Mouse (Mus musculus): Measurements from ENCODE around the gene Klrb1b.
"Not testable (repeated sequence)": the region's sequence is repeated elsewhere in the genome, so short reads cannot be mapped to it uniquely, and the experiment has no call there.

Gene Klrb1b

DNA sequence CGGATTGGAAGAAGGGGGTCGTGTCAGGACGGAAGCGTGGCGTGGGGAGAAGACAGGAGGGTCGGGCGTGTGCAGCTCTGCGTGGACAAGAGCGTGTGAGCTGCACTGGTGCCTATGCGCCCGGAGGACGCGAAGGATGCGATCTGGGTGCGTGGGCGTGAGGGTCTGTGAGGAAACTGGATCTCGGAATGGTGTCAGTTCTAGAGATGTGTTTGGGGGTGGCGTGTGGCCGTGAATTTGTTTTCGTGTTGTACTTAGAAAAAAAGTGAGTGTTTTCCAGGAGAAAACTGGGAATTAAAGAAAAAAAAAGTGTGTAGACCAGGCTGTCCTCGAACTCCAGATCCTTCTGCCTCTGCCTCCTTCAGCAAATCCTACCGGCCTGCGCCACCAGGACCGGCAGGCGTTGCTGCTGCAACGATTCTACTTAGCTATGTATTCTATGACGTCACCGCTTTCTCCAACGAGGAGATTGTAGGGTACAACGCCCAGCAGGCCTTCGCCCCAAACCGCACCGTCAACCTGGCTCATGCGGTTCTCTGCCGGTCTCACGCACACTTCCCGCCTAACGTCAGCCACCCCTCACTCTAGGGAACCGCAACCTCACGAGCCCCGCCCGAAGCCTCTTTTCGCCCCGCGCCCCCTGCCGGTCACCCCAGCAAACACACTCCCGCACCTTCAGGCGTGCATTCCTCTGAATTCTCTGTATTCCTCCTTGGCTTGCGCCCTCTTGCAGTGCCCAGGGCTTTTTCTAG, 26.8 kb downstream of the Klrb1b start:
- DNase-seq (ENCODE audit: low spot score in 2 of 2) = peak; percentile 90 to 94

DNA sequence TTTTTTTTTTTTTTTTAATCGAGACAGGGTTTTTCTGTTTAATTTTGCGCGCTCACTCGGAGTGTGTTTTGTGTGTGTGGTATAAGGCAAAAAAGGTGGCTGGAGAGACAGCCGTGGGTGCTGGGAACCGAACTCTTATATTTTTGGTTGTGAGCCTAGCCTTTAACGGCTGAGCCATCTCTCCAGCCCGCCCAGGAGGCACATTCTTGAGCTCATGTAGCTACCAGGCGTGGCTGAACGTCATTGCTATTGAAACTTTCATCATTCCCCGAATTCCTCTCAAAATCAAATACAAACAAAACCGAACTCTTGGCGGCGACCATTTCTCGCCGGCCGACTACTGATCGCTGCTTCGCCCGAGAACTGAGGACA, 27.4 kb downstream of the Klrb1b start:
- peak; percentile 83 to 89 for DNase-seq (ENCODE audit: low spot score in 2 of 2)

DNA sequence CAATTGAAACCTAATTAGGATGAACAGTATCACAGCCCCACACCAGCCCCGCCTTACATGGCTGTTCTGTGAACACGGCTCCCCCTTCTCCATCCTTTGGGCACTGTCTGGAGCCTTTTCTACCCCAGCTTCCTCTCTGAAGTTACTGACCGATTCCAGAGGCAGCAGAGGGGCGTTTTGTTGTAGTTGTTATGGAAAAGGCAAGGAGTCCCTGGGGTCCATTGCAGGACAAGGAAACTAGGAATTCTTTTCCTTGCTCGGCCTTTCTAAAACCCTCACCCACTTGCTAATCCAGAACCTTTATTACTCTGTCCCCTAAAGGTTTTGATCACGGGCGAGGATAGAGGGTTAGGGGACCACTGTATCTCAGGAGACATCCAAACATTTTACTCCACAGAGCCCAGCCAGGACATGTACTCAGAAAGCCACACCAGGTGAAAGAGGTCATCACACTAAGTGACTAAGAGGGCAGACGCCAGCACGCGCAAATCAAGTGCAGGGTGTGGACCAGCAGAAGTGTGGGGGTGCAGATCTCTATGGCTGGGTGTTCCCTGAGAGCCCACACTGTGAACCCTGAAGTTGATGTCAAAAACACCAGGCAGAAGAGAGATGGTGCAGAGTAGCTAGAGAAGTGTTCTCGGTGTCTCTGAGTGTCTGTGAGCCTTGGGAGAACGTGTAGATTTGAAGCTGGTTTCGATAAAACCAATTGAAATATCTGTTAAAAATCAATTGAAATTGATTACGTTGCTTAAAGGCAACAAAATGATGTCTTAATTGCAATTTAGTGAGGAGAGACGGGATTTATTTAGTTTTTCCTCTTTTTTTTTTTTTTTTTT, 28.0 kb downstream of the Klrb1b start:
- peak; percentile 3 to 18 for DNase-seq (ENCODE audit: low spot score in 2 of 2)

DNA sequence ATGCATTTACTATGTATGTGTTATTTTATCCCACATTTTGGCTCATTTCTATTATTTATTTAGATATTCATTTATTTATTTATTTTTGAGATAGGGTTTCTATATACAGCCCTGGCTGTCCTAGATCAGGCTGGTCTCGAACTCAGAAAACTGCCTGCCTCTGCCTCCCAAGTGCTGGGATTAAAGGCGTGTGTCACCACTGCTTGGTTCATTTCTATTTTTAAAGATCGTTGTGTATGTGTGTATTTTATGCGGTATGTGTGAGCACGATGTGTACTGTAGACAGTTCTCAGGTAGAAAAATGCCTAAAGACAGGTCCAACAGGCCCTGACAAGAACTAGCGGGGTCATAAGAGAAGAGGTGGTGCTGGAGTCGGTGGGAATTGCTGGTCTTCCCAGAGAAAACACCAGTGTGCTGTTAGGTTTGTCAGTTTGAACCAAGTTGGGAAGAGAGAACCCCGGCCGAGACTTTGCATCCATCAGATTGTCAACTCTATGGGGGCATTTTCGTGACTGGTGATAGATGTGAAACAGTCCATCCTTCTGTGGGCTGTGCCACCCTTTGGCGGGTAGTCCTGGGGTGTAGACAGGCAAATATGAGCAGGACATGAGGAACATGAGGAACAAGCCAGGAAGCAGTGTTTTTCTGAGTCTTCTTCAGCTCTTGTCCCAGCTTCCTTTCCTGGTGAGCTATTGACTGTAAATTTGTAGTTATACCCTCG, 28.8 kb downstream of the Klrb1b start:
- DNase-seq (ENCODE audit: low spot score in 2 of 2) = no peak

DNA sequence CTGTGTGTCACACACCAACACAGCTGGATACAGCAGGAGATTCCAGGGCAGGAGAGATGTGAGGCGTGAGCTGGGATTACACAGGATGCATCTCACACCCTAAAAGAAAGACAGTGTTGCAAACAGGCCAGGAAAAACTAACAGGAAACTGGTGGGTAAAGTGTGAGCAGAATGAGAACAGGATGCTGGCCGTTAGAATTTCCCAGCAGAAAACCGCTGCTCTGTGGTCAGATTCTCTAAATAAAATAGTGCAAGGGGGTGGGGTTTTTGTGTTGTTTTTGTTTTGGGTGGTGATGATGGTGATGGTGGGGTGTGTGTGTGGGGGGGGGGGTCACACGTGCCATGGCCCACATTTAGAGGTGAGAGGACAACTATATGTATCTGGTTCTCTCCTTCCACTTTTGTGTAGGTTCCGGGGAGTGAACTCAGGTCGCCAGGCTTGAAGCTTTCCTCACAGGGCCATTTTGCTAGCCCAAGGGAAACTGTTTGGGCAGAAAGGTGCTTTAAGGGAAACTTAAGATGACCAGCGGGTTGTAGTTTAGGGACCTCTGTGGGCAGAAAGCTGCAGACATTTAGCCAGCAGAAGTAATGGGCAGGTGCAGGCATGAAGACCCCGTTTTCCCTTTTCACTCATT, 29.7 kb downstream of the Klrb1b start:
- DNase-seq (ENCODE audit: low spot score in 2 of 2) = no peak

DNA sequence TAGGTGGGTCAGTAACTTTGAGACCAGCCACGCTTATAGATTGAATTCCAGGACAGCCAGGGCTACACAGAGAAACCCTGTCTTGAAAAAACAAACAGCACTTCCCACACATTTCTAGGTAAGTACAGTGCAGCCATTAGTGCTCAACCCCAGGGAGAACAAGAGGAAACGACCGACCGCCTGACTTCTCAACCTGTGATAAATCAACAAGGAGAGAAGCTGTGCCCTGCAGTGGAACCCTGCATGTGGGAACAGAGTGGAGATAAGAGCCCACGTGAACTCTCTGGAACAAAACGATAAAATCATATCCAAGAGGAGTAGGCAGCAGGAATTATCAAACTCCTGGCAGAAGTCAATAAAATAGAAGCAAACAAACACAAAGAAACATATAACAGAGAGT, 32.4 kb downstream of the Klrb1b start:
- no peak for DNase-seq (ENCODE audit: low spot score in 2 of 2)

DNA sequence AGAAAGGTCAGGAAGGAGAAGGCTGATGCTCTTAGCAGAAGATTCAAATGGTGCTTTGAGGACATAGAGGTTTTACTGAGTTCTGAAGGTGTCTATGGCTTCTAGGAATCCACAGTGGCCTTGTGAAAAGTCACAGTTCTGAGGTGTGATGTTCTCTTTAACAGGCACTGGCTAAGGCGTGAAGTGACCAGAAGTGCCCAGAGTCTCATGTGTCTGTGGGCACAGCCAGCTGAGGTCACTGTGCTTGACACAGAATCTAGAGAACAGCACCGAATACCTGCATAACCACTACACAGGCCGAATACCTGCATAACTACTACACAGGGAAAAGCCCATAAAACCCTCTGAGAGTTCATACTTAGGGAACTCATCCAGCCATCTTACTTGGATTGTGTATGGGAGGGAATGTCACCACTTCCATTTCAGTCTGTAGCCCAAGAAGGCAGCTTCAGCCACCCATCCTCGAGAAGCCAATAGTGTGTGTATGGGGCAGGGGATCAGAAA, 35.6 kb downstream of the Klrb1b start:
- DNase-seq (ENCODE audit: low spot score in 2 of 2) = not testable (repeated sequence)

DNA sequence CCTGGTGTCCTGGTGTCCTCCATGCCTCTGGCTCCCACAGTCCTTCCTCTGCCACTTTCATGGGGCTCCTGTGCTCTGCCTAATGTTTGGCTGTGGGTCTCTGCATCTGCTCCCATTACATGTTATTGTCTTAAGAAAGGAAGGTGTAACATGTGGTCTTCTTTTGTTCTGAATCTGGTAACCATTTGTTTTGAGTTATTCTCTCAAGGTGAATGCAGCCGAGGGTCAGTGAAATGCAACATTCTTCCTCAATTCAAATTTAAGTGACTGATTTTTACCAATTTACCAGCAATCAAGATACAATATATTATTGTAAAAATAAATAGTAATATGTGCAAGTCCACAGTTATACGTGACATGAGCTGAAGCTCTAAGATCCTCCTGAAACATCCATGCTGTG, 37.0 kb downstream of the Klrb1b start, which contains the start of gene Klrb1c:
Gene Klrb1c (minus strand): TSS at position 101 of the 400 bp plus-strand sequence.
- DNase-seq (ENCODE audit: low spot score in 2 of 2) = no peak

DNA sequence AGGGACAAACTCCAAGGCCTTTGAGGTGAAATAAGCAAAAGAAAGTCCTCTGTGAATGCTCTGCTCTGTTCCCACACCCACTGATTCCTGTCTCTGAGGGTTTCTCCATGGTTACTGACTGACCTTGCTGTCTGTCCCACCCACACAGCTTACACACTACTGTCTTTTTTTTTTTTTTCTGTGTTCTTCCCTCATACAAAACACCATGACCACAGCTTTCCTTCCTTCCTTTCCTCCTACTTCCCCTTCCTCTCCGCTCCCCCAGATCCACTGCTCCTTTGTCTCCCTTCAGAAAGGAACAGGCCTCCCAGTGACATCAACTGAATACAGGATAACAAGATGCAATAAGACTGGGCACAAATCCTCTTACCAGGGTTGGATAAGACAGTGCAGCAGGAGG, 37.6 kb downstream of the Klrb1b start:
- no peak for DNase-seq (ENCODE audit: low spot score in 2 of 2)

DNA sequence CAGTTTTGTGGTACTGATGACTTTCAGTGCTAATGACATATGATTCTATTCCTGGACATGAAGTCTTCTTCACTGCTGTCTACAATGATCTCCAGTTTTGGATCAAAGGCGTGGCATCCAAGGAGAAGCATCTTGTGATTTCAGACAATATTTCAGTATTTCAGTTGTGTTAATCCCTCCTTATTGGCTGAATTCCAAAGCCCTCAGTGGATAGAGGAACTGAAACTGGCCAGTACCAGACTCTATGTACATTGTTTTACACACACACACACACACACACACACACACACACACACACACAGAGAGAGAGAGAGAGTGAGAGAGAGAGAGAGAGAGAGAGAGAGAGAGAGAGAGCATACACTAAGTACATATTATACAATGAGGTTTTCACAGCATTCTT, 39.7 kb downstream of the Klrb1b start:
- DNase-seq (ENCODE audit: low spot score in 2 of 2) = not testable (repeated sequence)

DNA sequence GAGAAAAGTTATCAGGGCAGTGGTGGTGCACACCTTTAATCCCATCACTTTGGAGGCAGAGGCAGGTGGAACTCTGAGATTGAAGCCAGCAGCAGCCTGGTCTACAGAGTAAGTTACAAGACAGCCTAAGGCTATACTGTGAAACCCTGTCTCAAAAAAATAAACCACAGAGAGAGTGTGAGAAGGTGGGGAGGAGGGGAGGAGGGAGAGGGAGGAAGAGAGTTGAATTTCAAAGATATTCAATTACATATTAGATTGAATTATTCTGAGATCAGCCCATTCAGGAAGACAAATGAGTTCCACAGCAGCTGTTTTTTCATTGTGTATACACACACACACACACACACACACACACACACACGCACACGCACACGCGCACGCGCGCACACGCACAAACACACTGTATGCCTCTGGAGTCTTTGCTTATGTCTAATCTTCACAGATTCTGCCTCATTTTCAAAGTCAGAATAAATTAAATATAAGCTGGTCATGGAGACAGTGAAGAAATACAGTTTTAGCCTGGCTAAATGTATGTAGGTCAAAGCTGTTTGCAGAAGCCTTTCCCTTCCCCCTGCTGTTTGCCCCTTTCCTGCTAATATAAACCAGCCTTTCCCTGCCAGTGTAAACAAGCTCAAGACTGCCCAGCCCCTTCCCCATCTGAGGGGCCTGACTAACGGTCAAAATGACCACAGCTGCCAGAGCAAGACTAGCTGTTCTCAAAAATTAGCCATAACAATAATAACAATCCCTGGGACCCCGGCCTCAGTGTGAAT, 56.5 kb downstream of the Klrb1b start:
- no peak for DNase-seq (ENCODE audit: low spot score in 2 of 2)

DNA sequence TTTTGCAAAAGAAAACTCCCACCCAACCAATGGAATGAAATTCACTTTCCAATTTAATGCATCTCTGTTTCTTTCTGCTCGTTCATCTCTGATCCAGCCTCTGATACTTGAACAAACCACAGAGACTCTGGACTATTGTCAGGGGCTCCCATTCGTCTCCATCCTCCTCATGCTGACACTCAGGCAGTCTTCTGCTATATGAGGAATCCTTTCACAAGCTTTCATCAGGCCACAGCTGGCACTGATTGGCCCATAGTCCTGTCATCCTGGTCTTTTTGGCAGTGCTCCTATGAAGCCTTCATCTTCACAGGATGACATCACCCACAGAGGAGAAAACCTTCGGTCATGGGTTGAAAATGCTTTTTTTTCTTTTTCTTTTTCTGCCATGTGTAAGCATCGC, 58.1 kb downstream of the Klrb1b start:
- no peak for DNase-seq (ENCODE audit: low spot score in 2 of 2)

DNA sequence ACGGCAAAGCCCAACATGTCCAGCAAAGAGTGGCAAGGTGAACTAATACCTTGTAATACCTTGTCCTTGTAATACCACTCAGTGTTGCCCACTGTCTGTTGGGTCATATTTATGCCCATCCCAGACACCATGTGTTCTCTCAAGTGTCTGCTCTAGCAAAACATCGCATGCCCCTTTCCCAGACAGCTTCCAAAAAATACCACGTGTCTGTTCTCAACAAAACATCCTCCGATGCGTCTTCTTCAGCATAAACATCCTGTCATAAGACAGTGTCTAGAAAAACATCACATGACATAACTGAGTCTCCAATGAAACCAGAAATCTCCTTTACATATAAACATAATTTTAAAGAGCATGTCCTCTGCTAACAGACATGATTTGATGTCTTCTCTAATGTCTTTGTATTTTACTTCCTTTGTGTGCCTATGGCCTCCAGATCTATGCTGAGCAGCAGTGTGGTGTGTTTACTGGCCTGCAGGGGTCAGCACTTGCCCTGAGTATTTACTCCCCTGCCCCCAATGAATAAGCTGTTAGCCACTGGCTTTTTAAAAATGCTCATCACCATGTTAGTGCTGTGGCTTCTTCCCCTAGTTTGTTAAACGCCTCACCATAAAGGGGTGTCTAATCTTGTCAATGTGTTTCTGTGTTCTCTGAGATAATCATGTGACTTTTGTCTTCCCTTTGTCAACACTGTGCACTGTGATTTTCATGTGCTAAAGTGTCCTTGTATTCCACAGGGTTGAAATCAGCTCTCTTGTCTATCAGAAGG, 59.5 kb downstream of the Klrb1b start:
- not testable (repeated sequence) for DNase-seq (ENCODE audit: low spot score in 2 of 2)

DNA sequence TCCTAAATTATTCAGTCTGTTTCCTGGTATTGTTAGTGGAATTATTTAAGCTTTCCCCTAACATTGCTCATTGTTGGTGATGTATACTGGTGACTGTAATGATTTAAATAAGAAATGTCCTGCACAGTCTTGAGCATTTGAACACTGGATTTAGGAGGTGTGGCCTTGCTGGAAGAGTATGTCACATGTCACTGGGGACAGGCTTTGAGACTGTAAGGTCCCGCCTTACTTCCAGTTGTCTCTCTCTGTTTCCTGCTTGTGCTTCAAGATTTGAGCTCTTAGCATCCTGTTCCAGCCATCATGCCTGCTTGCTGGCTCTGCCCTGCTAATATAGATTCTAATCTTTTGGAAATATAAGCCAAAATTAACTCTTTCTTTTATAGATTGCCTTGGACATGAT, 60.9 kb downstream of the Klrb1b start:
- DNase-seq (ENCODE audit: low spot score in 2 of 2) = no peak

DNA sequence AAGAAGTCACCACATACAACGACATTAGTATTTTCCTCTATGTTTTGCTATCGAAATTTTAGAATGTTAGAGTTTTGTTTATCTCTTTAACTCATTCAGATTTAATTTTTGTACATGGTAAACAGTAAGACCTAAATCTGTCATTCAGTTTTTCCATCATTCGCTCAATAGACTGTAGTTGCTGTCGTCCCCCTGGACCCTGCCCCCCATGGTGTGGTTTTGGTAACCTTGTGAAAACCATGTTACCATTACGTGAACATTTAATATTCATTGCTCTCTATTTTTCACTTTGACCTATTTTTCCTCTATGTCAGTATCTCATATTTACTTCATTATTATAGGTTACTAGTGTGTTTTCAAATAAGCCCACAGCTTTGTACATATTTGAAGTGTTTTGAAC, 61.5 kb downstream of the Klrb1b start:
- DNase-seq (ENCODE audit: low spot score in 2 of 2) = no peak

DNA sequence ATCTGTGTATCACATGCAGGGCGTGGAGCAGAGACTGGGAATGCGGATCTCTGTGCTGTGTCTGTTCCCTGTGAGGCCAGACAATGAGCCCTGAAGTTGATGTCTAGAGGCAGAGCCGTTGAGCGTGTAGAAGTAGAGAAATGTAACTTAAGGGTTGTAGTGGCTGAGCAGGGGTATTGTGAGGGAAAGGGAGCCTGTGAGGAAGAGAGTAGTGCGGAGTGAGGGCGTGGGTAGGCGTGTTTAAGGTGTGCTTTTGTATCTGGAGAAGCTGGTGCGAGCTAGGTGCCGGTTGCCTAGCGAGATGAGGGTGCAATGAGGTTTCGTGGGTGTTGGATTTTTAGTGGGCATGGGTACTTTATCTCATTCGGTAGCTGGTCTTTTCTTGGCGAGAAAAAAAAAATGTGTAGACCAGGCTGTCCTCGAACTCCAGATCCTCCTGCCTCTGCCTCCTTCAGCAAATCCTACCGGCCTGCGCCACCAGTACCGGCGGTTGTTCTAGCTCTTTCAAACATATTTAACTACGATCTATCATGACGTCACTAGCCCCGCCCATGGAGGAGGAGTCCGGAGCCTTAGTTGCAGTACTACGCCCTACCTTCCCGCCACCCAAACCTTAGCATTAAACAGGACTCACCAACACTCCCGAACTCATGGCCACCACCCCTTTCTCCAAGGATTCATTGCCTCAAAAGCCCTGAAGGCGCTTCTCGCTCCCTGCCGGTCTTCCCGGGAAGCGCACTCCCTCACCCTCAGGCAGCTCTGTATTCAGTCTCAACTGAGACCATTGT, 62.2 kb downstream of the Klrb1b start:
- peak; percentile 97 to 99 for DNase-seq (ENCODE audit: low spot score in 2 of 2)
